Mouse (Mus musculus) mouse embryonic stem cell (cell line): Measurements from ENCODE around the gene Clpb.

ENCODE experiments used
- in situ Hi-C, 2 experiments: fragments of 300-500 bp; cut with MboI; formaldehyde crosslinking; loops; 1 replicate in 1 of 2; 3 replicates in 1 of 2; pipeline ENCODE4 v1.14.3; 2019 to 2020; ENCODE audit warnings: low sequenced_read_pairs in 2 of 2, low pct_unique_long_range_greater_than_20kb in 1 of 2, mixed read lengths in 1 of 2; ENCODE audit not compliant: unreplicated experiment in 1 of 2

The Clpb gene

GRCm38 (mm10) chr7:101833916-101834584 is 170.6 kb downstream of the Clpb start:
- in situ Hi-C loops: no loop called here

DNA sequence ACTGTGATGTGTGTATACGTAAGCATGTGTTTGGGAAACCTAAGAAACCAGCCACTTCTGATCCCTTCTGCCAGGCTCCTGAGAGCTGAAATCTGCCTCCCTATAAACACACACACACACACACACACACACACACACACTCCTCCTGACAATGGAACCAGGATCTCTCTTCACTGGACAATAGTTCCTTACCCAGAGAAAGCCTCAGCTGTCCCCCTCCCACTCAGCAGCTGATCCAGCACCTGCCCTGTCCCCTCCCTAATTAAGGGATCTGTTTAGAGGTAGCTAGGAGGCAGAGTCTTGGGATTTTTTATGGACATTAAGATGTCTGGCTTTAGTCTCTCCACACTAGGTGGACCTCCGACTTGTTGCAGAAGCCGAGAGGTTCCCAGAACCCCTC is 171.5 kb downstream of the Clpb start:
- in situ Hi-C loops: no loop called here

GRCm38 (mm10) chr7:101835457-101836109 is 172.2 kb downstream of the Clpb start:
- in situ Hi-C loops: no loop called here

DNA sequence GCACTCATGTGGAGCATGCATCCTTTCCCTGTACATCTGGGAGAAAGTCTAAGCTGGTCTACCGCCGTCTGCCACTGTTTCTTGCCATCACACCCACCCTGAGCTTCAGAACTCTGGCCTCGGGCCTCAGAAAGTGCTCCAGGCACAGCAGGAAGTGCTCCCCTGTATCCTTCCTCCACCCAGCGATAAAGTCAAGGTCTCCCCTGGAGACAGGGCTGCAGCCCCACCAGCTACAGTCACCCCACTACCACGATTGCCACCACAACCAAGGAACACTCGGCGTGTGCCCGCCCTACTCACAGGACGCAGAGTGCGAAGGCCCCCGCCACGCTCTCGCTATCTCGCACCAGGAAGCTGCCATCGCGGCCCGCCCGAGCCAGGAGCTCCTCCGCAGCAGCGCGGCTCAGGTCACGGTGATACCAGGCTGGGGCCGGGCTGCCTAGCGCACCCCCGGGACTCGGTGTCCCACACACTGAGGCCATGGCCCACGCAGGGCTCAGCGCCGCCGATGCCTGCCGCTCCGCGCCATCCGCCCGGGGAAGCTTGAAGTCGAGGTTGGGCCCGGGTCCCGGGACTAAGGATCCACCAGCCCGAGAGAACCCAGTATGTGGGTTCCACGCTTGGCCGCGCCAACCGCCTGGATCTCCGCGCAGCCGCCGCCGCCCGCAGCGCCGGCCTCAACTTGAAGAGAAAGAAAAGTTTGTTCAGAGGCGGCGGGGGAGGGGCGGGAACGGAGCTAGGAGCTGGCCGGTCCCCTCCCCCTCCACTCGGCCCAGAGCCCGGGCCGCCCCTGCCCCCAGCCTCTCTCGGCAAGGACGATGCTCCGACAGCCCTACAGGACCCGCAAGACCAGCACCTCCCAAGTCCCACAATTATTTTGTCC is 173.1 kb downstream of the Clpb start:
- in situ Hi-C loops: no loop called here

- in situ Hi-C loops: no loop called here
These were observed 173.7 kb downstream of the Clpb start for GRCm38 (mm10) chr7:101837154-101837605.

- in situ Hi-C loops: no loop called here
These were observed 174.4 kb downstream of the Clpb start, which contains the start of gene Inppl1 for GRCm38 (mm10) chr7:101837606-101838471. Gene Inppl1, minus strand, starts transcription at chr7:101838229.

DNA sequence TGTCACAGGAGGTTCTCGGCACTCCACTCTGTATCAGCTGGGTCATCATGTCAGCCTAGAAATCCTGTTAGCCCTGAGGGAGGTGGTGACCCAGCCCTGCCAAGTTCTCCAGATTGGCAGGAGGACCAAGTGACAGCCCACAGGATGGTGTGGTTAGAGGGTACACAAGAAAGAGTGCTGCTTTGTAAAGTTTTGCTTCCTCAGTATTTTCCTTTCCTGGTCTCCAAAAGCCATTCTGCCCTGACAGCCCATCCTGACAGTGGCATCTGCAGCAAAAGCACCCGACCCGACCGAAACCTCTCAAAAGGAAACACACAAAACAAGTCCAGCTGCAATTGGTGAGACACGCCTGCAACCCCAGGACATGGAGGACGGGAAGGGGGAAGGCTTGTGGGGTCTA is 180.8 kb downstream of the Clpb start:
- in situ Hi-C loops: no loop called here
